Mouse (Mus musculus) right cerebral cortex, adult 18-20 months (tissue): ENCODE results near the gene Sdk2.

Experiments used
- DNase-seq: peaks from one replicate; pipeline ENCODE4 v3.0.0; 2022; ENCODE audit warnings: mixed read lengths

The Sdk2 gene

GRCm38 (mm10) chr11:114044373-114044772 lies 22.5 kb downstream of the Sdk2 start:
- DNase-seq: no peak

GRCm38 (mm10) chr11:114043530-114043929 lies 23.3 kb downstream of the Sdk2 start:
- DNase-seq: no peak

GRCm38 (mm10) chr11:114040391-114041035 lies 26.3 kb downstream of the Sdk2 start:
- DNase-seq: no peak

- peak; percentile 61 for DNase-seq
These were observed 28.8 kb downstream of the Sdk2 start for GRCm38 (mm10) chr11:114038036-114038435.

GRCm38 (mm10) chr11:114031491-114031890 lies 35.4 kb downstream of the Sdk2 start:
- DNase-seq: no peak

- no peak for DNase-seq
These were observed 36.6 kb downstream of the Sdk2 start for GRCm38 (mm10) chr11:114030214-114030613.

GRCm38 (mm10) chr11:114028512-114028911 lies 38.3 kb downstream of the Sdk2 start:
- no peak for DNase-seq

GRCm38 (mm10) chr11:114028021-114028420 lies 38.8 kb downstream of the Sdk2 start:
- no peak for DNase-seq

- DNase-seq: no peak
These were observed 41.8 kb downstream of the Sdk2 start for GRCm38 (mm10) chr11:114025056-114025455.

- DNase-seq: no peak
These were observed 42.9 kb downstream of the Sdk2 start for GRCm38 (mm10) chr11:114023965-114024364.

- DNase-seq: no peak
These were observed 44.7 kb downstream of the Sdk2 start for GRCm38 (mm10) chr11:114022166-114022565.

- no peak for DNase-seq
These were observed 47.8 kb downstream of the Sdk2 start for GRCm38 (mm10) chr11:114019087-114019486.

GRCm38 (mm10) chr11:114016889-114017392 lies 49.9 kb downstream of the Sdk2 start:
- DNase-seq: no peak

GRCm38 (mm10) chr11:114016108-114016888 lies 50.5 kb downstream of the Sdk2 start:
- DNase-seq: no peak

- DNase-seq: no peak
These were observed 55.3 kb downstream of the Sdk2 start for GRCm38 (mm10) chr11:114011523-114011922.

- no peak for DNase-seq
These were observed 61.0 kb downstream of the Sdk2 start for GRCm38 (mm10) chr11:114005879-114006278.

- DNase-seq: no peak
These were observed 62.2 kb downstream of the Sdk2 start for GRCm38 (mm10) chr11:114004651-114005050.

- DNase-seq: no peak
These were observed 63.7 kb downstream of the Sdk2 start for GRCm38 (mm10) chr11:114003195-114003594.

GRCm38 (mm10) chr11:114000051-114000450 lies 66.8 kb downstream of the Sdk2 start:
- no peak for DNase-seq

GRCm38 (mm10) chr11:113998702-113999101 lies 68.1 kb downstream of the Sdk2 start:
- DNase-seq: no peak

- no peak for DNase-seq
These were observed 72.9 kb downstream of the Sdk2 start for GRCm38 (mm10) chr11:113993921-113994320.

- no peak for DNase-seq
These were observed 74.0 kb downstream of the Sdk2 start for GRCm38 (mm10) chr11:113992894-113993293.

GRCm38 (mm10) chr11:113991886-113992285 lies 75.0 kb downstream of the Sdk2 start:
- no peak for DNase-seq

GRCm38 (mm10) chr11:113990466-113990865 lies 76.4 kb downstream of the Sdk2 start:
- peak; percentile 79 for DNase-seq
